Mouse (Mus musculus) frontal cortex, adult 2 months (tissue): Measurements from ENCODE around the gene Qtrt1. TPM values are rescaled to one million over a fixed set of nuclear protein-coding genes. Genes with fewer than 3 reads are reported as not detected.
"Not testable (repeated sequence)": the region's sequence is repeated elsewhere in the genome, so short reads cannot be mapped to it uniquely, and the experiment has no call there.

Source experiments
- DNase-seq, 2 experiments: peaks; one replicate each; pipeline ENCODE4 v3.0.0; 2022; ENCODE audit warnings: low spot score in 1 of 2; ENCODE audit errors: extremely low spot score in 1 of 2
- polyA plus RNA-seq: library from polyadenylated mRNA; depleted of rRNA; stranded (reverse); fragments of >200 nt; gene quantifications from 2 replicates; pipeline ENCODE4 v1.2.3, GENCODE M21; 2012

The Qtrt1 gene
- polyA plus RNA-seq, 1 experiment, result 47.6 TPM

DNA sequence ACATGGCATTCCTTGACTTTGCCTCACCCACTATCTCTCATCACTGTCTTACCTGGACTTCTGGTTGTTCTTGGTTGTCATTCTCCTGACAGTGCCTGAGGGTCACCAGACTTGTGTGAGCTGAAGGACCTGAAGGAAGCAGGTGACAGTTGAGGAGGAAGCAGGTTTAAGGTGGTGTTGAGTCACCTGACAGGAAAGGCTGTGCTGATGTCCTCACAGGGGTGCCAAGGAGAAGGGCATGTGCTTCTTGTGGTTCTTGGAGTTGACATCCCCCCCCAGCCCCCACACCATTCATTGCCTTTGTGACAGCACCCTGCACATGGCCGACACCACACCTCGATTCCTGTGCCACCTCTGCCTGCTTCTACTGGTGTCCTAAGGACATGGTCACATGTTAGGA lies 36.1 kb downstream of the Qtrt1 start:
- DNase-seq, result no peak

DNA sequence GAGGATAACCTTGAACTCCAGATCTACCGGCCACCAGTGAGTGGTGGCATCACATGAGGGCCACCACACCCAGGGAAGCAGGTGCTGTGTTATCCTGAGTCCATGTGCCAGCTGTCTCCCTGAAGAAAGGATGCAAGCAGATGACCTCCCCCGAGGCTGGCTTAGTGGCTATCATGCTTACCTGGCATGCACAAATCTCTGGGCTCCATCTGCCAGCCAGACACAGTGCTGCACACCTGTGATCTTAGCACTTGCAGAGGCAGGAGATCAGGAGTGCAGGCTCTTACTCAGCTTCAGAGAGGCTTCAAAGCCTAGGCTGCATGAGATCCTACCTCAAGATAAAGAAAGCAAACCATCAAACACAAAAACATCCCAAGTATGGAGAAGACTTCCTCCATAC lies 38.1 kb downstream of the Qtrt1 start:
- DNase-seq, result no peak

GRCm38 (mm10) chr9:21450270-21450669 lies 38.6 kb downstream of the Qtrt1 start:
- no peak for DNase-seq

DNA sequence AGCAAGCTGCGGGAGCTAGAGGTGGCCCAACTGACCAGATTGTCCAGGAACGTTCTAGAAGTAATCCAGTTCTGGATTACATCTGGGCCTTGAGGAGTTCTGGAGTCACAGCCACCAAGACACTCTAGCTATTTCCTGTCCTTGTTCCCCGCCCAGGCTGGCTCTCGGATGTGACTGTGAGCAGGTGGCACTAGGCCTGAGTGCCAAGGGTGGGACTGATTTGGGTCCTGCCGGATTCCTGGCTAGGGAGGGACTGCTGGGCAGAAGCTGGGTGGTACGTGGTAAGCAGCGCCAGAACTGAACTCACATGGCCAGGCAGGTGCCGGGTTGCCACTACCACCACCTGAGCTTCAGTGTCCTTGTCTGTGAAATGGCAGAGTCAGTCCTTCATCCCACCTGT lies 39.8 kb downstream of the Qtrt1 start:
- DNase-seq, result no peak

- DNase-seq, result no peak
Observed at GRCm38 (mm10) chr9:21451870-21452269, 40.2 kb downstream of the Qtrt1 start.

DNA sequence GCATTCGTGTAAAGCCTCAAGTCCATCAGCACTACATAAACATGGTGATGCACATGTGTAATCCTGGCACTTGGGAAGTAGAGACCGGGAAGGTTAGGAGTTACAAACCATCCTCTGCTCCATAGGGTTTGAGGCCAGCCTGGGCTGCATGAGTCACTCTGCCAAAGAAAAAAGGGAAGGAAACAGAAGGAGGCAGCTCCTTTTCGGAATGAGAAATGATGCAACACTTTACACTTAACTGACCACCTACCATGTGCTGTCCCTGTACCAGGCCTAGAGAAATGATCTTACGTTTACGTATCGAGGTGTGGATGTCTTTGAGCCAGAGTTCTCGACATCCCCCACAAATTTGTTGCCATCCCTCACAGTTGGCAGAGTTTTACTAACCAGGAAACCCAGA lies 41.4 kb downstream of the Qtrt1 start:
- DNase-seq, result no peak

GRCm38 (mm10) chr9:21453459-21453858 lies 41.8 kb downstream of the Qtrt1 start:
- no peak for DNase-seq

GRCm38 (mm10) chr9:21454556-21454955 lies 42.9 kb downstream of the Qtrt1 start:
- no peak for DNase-seq

GRCm38 (mm10) chr9:21455103-21455770 lies 43.6 kb downstream of the Qtrt1 start:
- DNase-seq, result no peak

DNA sequence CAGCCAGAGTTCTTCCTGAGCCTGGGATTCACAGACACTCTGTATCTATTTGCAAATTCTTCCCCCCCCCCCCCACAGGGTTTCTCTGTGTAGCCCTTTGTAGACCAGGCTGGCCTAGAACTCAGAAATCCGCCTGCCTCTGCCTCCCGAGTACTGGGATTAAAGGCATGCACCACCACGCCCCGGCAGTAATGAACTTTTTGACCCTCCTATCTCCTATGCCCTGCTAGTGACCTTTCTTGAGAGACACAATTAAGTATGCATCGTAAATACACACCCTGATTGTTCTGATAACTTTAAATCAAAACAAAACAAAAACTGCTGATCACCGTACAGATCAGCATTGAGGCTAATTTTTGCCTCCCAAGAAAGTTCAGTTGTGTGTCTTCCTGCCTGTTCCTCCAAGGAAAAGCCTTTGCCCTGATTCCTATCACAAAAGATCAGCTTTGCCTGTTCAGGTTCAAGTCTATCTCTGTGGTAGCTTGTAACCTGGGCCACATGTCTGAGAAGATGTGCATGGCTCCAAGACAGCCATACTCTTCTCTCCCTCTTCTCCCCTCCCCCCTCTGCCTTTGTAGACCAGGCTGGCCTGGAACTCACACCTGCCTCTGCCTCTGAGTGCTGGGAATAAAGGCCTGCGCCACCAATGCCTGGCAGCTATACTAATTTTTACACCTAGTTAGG lies 44.8 kb downstream of the Qtrt1 start:
- no peak for DNase-seq

DNA sequence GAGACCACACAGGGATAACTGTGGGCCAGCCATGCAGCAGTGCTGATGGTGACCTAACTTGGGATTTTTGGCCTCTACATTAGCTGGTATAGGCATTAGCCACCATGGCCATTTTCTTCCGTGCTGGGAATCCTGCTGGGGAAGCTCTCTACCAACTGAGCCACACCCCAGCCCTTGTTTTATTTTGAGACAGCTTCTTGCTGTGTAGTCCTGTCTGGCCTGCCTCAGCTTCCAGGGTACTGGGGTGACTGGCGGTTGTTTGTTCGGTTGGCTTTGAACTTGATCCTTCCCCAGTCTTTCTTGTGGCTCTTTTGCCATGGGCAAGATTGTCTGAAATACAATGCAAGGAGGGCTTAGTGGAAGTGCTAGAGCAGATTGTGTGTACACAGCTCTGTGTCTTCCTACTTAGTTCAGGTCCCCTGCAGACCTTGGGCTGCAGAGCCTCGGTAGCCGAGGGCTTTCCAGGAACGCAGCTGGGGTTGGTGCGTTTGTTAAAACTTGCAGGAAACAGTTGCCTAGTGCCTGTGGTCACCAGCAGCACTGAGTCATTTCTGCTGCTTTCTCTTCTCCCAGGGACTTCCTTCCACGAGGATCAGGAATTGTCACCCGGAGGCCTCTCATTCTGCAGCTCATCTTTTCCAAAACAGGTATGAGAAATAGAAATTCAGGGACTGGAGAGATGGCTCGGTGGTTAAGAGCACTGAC lies 45.4 kb downstream of the Qtrt1 start:
- no peak for DNase-seq

DNA sequence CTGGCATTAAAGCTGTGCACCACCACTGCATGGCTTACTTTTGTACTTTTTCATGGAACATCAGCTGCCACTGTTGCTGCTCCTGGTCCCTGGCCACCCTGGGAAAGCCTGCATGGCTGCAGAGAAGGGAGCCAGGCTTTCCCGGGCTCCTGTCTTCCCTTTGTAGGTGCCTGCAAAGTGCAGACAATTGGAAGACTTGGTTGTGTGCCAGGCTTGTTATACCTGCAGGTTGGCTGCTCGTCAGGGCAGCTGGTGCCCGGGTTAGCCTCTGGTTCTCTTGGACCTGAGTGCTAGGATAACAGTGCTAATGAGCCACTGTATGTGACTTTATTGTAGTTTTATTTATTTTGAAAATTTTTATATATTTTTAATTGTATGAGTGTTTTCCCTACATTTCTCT lies 47.2 kb downstream of the Qtrt1 start:
- DNase-seq, result no peak

DNA sequence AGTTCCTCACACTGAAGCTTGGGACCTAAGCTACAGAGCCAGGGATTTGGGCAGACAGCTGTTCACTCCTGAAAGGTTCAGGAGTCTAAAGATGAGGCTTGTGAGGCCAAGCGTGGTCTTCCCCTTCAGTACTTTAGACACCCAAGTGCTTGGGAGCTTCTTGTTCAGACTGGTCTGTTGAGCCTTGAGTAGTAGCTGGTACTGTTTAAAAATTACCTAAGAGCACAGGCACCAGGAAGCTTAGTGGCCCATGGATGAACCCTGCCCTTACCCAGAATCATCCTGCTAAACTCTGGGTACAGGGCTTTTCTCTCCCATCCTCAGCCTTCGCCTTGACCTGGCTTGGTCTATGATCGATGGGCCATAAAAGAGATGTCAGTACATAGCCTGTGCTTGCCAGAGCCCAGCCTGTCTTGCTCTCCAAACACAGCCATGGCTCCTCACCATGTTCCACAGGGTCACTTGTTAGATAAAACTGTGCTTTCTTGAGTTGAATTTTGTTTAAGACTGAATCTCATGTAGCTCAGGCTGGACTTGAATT lies 48.8 kb downstream of the Qtrt1 start:
- DNase-seq, result no peak

GRCm38 (mm10) chr9:21463138-21463590 lies 51.5 kb downstream of the Qtrt1 start:
- peak in 1 of 2 experiments; percentile 58 for DNase-seq

DNA sequence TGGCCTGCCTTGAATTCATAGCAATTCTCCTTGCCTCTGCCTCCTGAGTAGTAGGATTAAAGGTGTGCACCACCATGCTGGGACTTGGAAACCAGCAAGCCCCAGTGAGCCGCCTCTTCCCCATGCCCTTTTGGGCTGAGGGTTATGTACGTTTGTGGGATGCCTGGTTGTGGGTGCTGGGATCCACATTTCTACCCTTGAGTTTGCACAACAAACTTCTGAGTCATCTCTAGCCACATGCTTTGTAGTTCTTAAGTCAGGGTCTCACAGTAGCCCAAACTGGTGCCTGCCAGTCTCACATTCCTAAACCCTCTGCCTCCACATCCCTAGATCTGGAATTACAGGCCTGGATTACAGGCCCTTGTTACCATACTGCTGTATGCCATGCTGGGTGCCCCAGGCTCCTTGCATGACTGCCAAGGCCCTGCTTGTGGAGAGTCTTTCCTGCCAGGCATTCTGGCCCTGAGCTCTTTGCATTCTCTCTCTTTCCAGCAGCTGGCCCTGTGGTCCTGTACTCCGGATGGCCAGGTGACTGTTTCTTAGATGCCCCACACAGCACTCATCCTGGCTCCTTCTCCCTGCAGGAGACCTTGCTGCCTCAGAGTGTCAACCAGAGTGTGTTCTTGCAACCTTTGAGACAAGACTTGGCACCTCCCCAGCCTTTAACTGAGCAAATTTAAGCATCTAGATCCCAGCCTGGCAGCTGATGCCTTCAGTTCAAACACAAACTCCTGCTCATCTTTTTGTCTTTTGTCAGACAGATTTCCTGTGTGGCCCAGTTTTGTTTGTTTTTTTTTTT lies 52.3 kb downstream of the Qtrt1 start:
- no peak for DNase-seq

DNA sequence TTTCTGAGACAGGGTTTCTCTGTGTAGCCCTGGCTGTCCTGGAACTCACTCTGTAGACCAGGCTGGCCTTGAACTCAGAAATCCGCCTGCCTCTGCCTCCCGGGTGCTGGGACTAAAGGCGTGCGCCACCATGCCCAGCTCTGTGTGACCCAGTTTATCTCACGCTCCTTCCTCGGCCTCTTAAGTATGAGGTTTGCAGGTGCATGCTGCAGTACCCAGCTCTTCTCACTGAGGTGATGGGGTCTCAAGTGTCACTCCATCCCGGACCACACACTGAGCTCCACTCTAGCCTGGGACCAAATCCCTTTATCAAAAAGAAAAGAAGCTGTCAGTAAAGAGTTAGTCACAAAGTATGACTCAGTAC lies 52.9 kb downstream of the Qtrt1 start:
- not testable (repeated sequence) for DNase-seq

DNA sequence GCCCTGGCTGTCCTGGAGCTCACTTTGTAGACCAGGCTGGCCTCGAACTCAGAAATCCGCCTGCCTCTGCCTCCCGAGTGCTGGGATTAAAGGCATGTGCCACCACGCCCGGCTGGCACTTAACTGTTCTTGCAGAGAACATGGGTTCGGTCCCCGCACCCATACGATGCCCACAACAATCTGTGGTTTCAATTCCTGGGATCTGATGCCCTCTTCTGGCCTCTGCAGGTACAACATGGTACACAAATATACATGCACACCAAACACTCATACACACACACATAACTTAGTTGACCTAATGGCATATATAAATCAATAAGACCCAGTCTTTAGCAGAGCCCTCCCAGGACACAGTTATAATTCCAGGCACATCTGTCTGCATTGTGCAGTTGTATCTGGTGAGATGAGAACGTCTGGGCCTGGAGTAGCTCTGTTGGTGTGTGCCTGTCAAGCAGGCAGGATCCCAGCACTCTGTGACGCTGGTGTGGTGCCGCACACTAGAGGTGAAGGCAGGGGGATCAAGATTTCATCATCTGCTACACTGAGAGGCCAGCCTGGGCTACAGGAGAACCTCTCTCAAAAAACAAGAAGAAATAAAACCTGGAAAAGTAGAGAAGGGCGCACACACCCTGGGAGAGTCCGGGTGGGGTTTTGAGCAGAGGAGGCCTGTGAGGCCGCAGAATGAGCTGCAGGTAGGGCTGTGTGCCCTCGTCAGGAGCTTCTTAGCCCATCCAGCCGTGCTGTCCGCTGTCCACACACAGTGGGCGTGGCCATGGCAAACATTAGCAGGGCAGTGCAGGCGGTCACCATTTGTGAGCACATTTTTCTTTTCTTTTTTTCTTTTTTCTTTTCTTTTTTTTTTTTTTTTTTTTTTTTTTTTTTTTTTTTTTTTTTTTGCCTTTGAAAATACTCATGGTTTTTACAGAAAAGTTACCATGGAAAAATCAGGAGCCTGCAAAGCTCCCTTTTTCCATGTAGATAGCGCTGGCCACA lies 57.7 kb downstream of the Qtrt1 start:
- DNase-seq, result peak in 1 of 2 experiments; percentile 68
